Mouse (Mus musculus): ENCODE data around the gene Zfp184. TPM values are rescaled to one million over a fixed set of nuclear protein-coding genes. Genes with fewer than 3 reads are reported as not detected.
"Not testable (repeated sequence)": the region's sequence is repeated elsewhere in the genome, so short reads cannot be mapped to it uniquely, and the experiment has no call there.

Zfp184 gene
- polyA plus RNA-seq, 1 experiment, result 0.95 TPM

DNA sequence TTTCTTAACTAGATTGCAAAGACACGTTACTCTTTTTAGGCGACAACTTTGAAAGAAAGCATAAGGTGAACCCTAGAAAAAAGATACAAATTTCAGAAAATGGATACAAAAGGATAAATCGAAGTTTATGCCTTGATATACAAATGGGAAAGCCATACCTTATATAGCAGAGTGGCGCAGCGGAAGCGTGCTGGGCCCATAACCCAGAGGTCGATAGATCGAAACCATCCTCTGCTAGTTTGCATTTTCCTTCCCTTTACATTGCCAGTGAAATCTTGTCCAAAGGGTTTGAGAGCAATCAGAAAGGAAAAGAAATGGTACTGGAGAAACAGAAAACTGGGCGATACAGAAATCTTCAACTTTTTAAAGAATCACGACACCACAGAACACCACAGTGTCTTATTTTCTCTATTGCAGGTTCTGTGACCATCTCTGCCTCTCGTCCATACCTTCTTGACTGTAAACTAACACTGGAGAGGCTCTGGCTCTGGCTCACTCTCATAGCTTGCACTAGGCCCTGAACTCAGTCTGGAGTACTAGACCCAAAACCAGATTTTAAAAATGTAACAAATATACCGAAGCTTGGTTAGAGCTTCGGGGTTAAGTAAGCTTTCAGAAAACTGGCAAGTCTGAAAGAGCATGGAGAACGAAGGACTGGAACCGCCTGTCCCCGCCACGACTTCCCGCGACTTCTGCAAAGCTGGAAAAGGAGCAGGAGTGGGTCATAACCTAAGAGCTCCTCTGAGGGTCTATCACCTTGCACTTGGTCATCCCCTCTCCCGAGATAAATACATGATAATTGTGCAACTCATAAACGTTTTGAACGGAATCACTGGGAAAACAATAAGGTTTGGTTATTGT lies 37.7 kb upstream of the Zfp184 start:
- Histone ChIP-seq H3K27me3 (ENCODE audit: control insufficient read depth, insufficient read depth, low read length) (no peaks in the 10 kb centered on the region; the same call in 1 of the 2 replicates), H3K4me3 (replicated peaks; ENCODE audit: insufficient read depth, low read depth, low read length) (no peak overlapping the region), H3K27ac (ENCODE audit: insufficient read depth, low read length) (no peak overlapping the region), H3K4me1 (ENCODE audit: control insufficient read depth, insufficient read depth, low read length) (no peaks in the 10 kb centered on the region)
- WGBS, result 54% methylated on average over 22 of the region's 22 CpGs
- no peak for DNase-seq
- no peak for TF ChIP-seq POLR2A (IDR thresholded peaks at IDR 0.05; ENCODE audit: borderline replicate concordance, insufficient read depth, low read length)
- TF ChIP-seq CTCF (IDR thresholded peaks at IDR 0.05; ENCODE audit: borderline replicate concordance, insufficient read depth, low read depth, low read length), result no peak

DNA sequence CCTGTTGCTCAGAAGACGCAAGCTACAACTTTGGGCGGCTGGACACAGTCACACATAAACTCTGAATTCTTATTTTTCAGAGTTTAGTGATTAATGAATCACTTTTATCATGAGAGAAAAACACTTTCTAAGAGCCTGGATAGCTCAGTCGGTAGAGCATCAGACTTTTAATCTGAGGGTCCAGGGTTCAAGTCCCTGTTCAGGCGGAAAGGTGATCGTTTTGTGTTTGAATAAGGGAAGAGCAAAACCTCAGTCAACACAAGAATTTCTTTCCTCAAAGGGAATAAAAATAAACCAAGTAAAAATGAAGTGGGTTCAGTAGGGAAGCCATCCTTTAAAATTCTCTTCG lies 37.1 kb upstream of the Zfp184 start:
- H3K27me3 ChIP-seq (ENCODE audit: control insufficient read depth, insufficient read depth, low read length); H3K27ac ChIP-seq (ENCODE audit: insufficient read depth, low read length); DNase-seq; H3K4me3 ChIP-seq (replicated peaks; ENCODE audit: insufficient read depth, low read depth, low read length); H3K4me1 ChIP-seq (ENCODE audit: control insufficient read depth, insufficient read depth, low read length): not testable (repeated sequence)
- 64% methylated on average over 6 of the region's 6 CpGs for WGBS

DNA sequence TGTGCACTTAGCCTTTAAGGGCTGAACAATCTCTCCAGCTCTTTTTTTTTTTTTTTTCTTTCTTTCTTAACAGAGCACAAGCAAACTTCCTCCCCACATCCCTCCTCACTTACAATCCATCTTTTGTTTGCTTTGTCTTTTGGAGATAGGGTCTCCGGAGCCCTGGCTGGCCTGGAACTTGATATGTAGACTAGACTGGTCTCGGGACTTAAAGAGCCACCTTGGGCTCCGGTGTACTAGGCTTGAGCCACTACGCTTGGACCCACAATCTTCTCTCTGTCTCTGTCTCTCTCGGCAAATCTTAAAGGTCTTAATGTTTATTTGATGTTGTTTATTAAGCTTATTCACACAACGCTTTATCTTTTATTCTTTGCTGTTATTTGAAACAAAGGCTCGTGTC lies 34.2 kb upstream of the Zfp184 start:
- DNase-seq, result no peak
- WGBS, result 39% methylated on average over 7 of the region's 7 CpGs
- no peak for TF ChIP-seq CTCF (IDR thresholded peaks at IDR 0.05; ENCODE audit: borderline replicate concordance, insufficient read depth, low read depth, low read length)
- no peak for TF ChIP-seq POLR2A (IDR thresholded peaks at IDR 0.05; ENCODE audit: borderline replicate concordance, insufficient read depth, low read length)
- Histone ChIP-seq H3K27ac (ENCODE audit: insufficient read depth, low read length) (no peak overlapping the region), H3K4me3 (replicated peaks; ENCODE audit: insufficient read depth, low read depth, low read length) (no peak overlapping the region), H3K4me1 (ENCODE audit: control insufficient read depth, insufficient read depth, low read length) (no peaks in the 10 kb centered on the region), H3K27me3 (ENCODE audit: control insufficient read depth, insufficient read depth, low read length) (no peaks in the 10 kb centered on the region; the same call in 1 of the 2 replicates)

DNA sequence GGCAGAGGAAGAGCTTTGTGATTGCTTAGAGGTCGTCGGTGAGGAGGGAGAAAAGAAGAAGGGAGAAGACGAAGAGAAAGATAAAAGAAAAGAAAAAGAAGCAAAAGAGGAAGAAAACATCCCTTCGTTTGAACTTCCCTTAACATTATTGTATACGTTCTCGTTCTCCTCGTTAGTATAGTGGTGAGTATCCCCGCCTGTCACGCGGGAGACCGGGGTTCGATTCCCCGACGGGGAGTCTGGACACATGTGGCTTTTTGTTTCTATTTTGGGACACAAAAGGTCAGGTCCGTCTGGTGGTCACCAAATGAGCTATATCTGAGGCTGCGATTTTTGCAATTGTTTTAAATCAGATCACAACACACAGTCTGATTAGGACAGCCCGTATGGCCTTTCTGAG lies 33.7 kb upstream of the Zfp184 start:
- Histone ChIP-seq H3K27me3 (ENCODE audit: control insufficient read depth, insufficient read depth, low read length) (no peaks in the 10 kb centered on the region; the same call in 1 of the 2 replicates), H3K4me3 (replicated peaks; ENCODE audit: insufficient read depth, low read depth, low read length) (no peak overlapping the region), H3K4me1 (ENCODE audit: control insufficient read depth, insufficient read depth, low read length) (no peaks in the 10 kb centered on the region), H3K27ac (ENCODE audit: insufficient read depth, low read length) (no peak overlapping the region)
- 25% methylated on average over 17 of the region's 17 CpGs for WGBS
- DNase-seq, result no peak
- TF ChIP-seq POLR2A (IDR thresholded peaks at IDR 0.05; ENCODE audit: borderline replicate concordance, insufficient read depth, low read length) (no peak), CTCF (IDR thresholded peaks at IDR 0.05; ENCODE audit: borderline replicate concordance, insufficient read depth, low read depth, low read length) (no peak)

DNA sequence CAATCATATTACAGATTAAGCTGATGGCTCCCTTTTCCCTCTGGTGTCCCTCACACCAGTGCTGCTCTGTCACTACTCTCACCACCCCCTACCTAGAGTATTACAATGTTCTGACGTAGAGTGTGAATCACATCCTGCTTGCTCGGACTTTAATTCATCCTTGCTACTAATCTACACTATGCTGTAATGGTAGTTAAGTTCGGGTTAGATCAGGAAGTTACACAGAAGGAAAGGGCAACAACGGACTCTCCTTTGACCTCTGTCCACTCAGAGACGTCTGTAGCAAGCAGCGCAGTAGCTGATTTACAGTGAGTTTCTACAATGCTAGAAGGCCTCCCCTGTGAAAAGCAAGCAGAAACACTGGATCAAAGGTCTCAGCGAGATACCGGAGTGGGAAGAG lies 31.0 kb upstream of the Zfp184 start:
- WGBS, result 66% methylated on average over 8 of the region's 8 CpGs
- DNase-seq, result no peak
- no peaks in the 10 kb centered on the region for H3K4me1 ChIP-seq (ENCODE audit: control insufficient read depth, insufficient read depth, low read length)
- no peak overlapping the region for H3K27ac ChIP-seq (ENCODE audit: insufficient read depth, low read length)
- TF ChIP-seq CTCF (IDR thresholded peaks at IDR 0.05; ENCODE audit: borderline replicate concordance, insufficient read depth, low read depth, low read length), result no peak
- no peak for TF ChIP-seq POLR2A (IDR thresholded peaks at IDR 0.05; ENCODE audit: borderline replicate concordance, insufficient read depth, low read length)
- no peak overlapping the region for H3K4me3 ChIP-seq (replicated peaks; ENCODE audit: insufficient read depth, low read depth, low read length)
- H3K27me3 ChIP-seq (ENCODE audit: control insufficient read depth, insufficient read depth, low read length), result peaks cover 5% of the 10 kb centered on the region; the same call in 1 of the 2 replicates

DNA sequence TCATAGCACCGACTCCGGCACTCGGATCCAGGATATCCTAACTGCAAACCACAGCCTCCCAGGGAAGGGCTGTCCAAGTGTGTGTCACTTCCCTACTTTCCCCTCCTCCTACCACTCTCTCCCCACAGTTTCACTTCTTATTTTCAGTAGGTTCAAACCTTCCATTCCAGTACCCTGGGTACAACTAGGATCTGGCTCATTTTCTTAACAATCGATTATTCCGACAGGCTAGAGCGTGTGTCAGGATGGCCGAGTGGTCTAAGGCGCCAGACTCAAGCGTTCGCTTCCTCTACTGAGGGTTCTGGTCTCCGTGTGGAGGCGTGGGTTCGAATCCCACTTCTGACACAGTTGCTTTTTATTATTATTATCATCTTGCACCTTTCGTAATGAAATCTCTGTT lies 30.3 kb upstream of the Zfp184 start:
- Histone ChIP-seq H3K4me3 (replicated peaks; ENCODE audit: insufficient read depth, low read depth, low read length) (no peak overlapping the region), H3K27me3 (ENCODE audit: control insufficient read depth, insufficient read depth, low read length) (peaks cover 5% of the 10 kb centered on the region; the same call in 1 of the 2 replicates), H3K27ac (ENCODE audit: insufficient read depth, low read length) (no peak overlapping the region), H3K4me1 (ENCODE audit: control insufficient read depth, insufficient read depth, low read length) (no peaks in the 10 kb centered on the region)
- TF ChIP-seq CTCF (IDR thresholded peaks at IDR 0.05; ENCODE audit: borderline replicate concordance, insufficient read depth, low read depth, low read length) (no peak), POLR2A (IDR thresholded peaks at IDR 0.05; ENCODE audit: borderline replicate concordance, insufficient read depth, low read length) (no peak)
- 32% methylated on average over 14 of the region's 14 CpGs for WGBS
- peak; percentile 14 to 25 for DNase-seq

DNA sequence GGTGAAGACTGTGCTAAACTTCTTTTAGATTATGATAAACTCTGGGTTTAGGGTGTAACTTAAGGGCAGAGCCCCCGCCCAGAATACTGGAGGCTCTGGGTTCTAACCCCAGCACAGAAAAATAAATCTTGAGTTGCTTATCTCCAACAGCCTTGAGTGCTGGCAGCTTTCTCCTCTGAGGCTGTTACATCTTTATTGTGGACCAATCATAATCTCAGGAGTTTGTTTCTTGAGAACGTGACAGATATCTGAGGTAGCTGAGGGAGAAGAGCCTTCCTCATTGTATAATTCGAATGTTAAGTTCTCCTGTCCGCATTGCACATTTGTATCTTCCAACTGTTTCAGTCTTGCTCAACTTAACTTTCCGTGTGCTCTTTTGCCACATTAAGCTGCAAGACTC lies 29.4 kb upstream of the Zfp184 start:
- H3K4me1 ChIP-seq (ENCODE audit: control insufficient read depth, insufficient read depth, low read length), result no peaks in the 10 kb centered on the region
- H3K4me3 ChIP-seq (replicated peaks; ENCODE audit: insufficient read depth, low read depth, low read length), result no peak overlapping the region
- 73% methylated on average over 5 of the region's 5 CpGs for whole genome bisulfite sequencing
- peaks cover 7% of the 10 kb centered on the region; the same call in 1 of the 2 replicates for H3K27me3 ChIP-seq (ENCODE audit: control insufficient read depth, insufficient read depth, low read length)
- no peak for DNase-seq
- no peak overlapping the region for H3K27ac ChIP-seq (ENCODE audit: insufficient read depth, low read length)
- no peak for TF ChIP-seq CTCF (IDR thresholded peaks at IDR 0.05; ENCODE audit: borderline replicate concordance, insufficient read depth, low read depth, low read length)
- no peak for TF ChIP-seq POLR2A (IDR thresholded peaks at IDR 0.05; ENCODE audit: borderline replicate concordance, insufficient read depth, low read length)

DNA sequence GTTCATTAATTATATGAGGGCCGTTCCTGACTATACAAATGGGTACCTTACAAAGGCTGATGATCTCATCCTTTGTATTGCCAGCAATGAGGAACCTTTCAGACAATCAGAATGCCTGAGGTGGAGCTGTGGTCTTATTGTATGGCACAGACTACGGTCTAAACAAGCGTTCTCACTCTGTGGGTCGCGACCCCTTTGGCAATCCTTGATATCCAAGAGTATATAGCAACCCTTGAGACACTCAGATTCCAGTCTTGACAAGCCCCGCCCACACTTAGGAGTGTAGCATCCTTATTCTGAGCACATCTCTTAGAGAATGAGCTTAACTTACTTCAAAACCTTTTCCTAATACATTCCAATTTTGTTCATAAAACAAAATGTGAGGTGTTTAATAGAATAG lies 28.8 kb upstream of the Zfp184 start:
- H3K27me3 ChIP-seq (ENCODE audit: control insufficient read depth, insufficient read depth, low read length), result peaks cover 7% of the 10 kb centered on the region; the same call in 1 of the 2 replicates
- WGBS, result 56% methylated on average over 6 of the region's 6 CpGs

More for the DNA sequence above, 28.8 kb upstream of the Zfp184 start:
- H3K4me3 ChIP-seq (replicated peaks; ENCODE audit: insufficient read depth, low read depth, low read length), result no peak overlapping the region
- H3K4me1 ChIP-seq (ENCODE audit: control insufficient read depth, insufficient read depth, low read length), result no peaks in the 10 kb centered on the region
- TF ChIP-seq CTCF (IDR thresholded peaks at IDR 0.05; ENCODE audit: borderline replicate concordance, insufficient read depth, low read depth, low read length), result no peak
- TF ChIP-seq POLR2A (IDR thresholded peaks at IDR 0.05; ENCODE audit: borderline replicate concordance, insufficient read depth, low read length), result no peak
- DNase-seq, result no peak
- no peak overlapping the region for H3K27ac ChIP-seq (ENCODE audit: insufficient read depth, low read length)

All from cerebellum, adult 2 months (tissue).